Comparison of ENCODE assay signal across 8 mouse cellular contexts in genomic region chr6:89006997-89007396, GRCm38 (mm10).
DNase-seq lines count a peak whose midpoint lies in the region; ATAC-seq and TF ChIP-seq lines count a peak whose summit lies in the region.
"Had no signal": no experiment of that assay in that cellular context is flagged by ENCODE, and none has a peak within 500 bp of the region (broad histone marks: within the 10 kb centered on the region; RNA-seq: fewer than 3 reads in every experiment).

No protein-coding gene starts in this region.

- no peaks in the 10 kb centered on the region for H3K9me3 ChIP-seq in embryonic facial prominence, embryonic 15.5 days (replicated peaks)
- H3K9me3 ChIP-seq in intestine, embryonic 16.5 days (ENCODE audit: control insufficient read depth, low read length): no peaks in the 10 kb centered on the region

- H3K4me1 ChIP-seq in testis, adult 2 months (ENCODE audit: control insufficient read depth, insufficient read depth, low read length): peaks cover 11% of the 10 kb centered on the region
- peaks cover 14% of the 10 kb centered on the region for H3K4me1 ChIP-seq in embryonic facial prominence, embryonic 15.5 days
- peaks cover 16% of the 10 kb centered on the region for H3K4me1 ChIP-seq in intestine, embryonic 16.5 days (ENCODE audit: control insufficient read depth, insufficient read depth, low read length)

- intact Hi-C loops in left cerebral cortex, postnatal 10 days (cut with DNase I): no loop called here

- no peaks in the 10 kb centered on the region for H3K36me3 ChIP-seq in testis, adult 2 months (ENCODE audit: control insufficient read depth, insufficient read depth, low read length)
- no peaks in the 10 kb centered on the region for H3K36me3 ChIP-seq in embryonic facial prominence, embryonic 15.5 days
- H3K36me3 ChIP-seq in intestine, embryonic 16.5 days (ENCODE audit: control insufficient read depth, insufficient read depth, low read length): no peaks in the 10 kb centered on the region

- ATAC-seq in embryonic facial prominence, embryonic 15.5 days (ENCODE audit: insufficient number of reproducible peaks, low FRiP score, low TSS enrichment, low read depth): no peak
- ATAC-seq in intestine, embryonic 16.5 days: no peak

- no peak for DNase-seq in testis, postnatal 10 days (ENCODE audit: low spot score)
- no peak for DNase-seq in frontal cortex, postnatal 25 days (ENCODE audit: low spot score in 2 of 2)
- no peak for DNase-seq in cerebellum, postnatal 36 days
- DNase-seq in left cerebral cortex, postnatal 10 days (ENCODE audit: extremely low spot score in 1 of 2, low spot score in 2 of 2): no peak
- DNase-seq: cerebellum, adult 8-10 months had no signal

- H3K27ac ChIP-seq in testis, adult 2 months (ENCODE audit: control insufficient read depth, insufficient read depth, low read depth, low read length): no peak overlapping the region
- no peak overlapping the region for H3K27ac ChIP-seq in embryonic facial prominence, embryonic 15.5 days (replicated peaks)
- H3K27ac ChIP-seq in intestine, embryonic 16.5 days (ENCODE audit: low read length): no peak overlapping the region

- TF ChIP-seq CTCF in testis, adult 2 months (IDR thresholded peaks at IDR 0.05; ENCODE audit: control insufficient read depth, insufficient read depth, insufficient replicate concordance, low read depth, low read length): no peak

- 22% methylated on average over 17 of the region's 17 CpGs for WGBS in embryonic facial prominence, embryonic 15.5 days
- 46% methylated on average over 17 of the region's 17 CpGs for WGBS in intestine, embryonic 16.5 days

- H3K4me3 ChIP-seq in testis, adult 2 months (ENCODE audit: control insufficient read depth, low read depth, low read length): peak overlapping the region; percentile 78
- no peak overlapping the region for H3K4me3 ChIP-seq in embryonic facial prominence, embryonic 15.5 days (replicated peaks)
- no peak overlapping the region for H3K4me3 ChIP-seq in intestine, embryonic 16.5 days (ENCODE audit: low read length)

- peak overlapping the region; percentile 15; the same call in 1 of the 2 replicates for H3K4me2 ChIP-seq in embryonic facial prominence, embryonic 15.5 days (replicated peaks)
- H3K4me2 ChIP-seq in intestine, embryonic 16.5 days (ENCODE audit: low read depth, low read length): no peak overlapping the region

- no peak for TF ChIP-seq POLR2A in testis, adult 2 months (IDR thresholded peaks at IDR 0.05; ENCODE audit: control insufficient read depth, low read depth, low read length)

- no peaks in the 10 kb centered on the region for H3K27me3 ChIP-seq in testis, adult 2 months (ENCODE audit: control insufficient read depth, insufficient read depth, low read length)
- no peaks in the 10 kb centered on the region for H3K27me3 ChIP-seq in embryonic facial prominence, embryonic 15.5 days
- H3K27me3 ChIP-seq in intestine, embryonic 16.5 days (replicated peaks; ENCODE audit: control insufficient read depth, insufficient read depth, low read length): no peaks in the 10 kb centered on the region

- no peak overlapping the region for H3K9ac ChIP-seq in embryonic facial prominence, embryonic 15.5 days
- 0 out of 2 replicates have a peak overlapping the region, but pooled peaks have one; percentile 33 for H3K9ac ChIP-seq in intestine, embryonic 16.5 days (ENCODE audit: low read depth, low read length)
